Mouse (Mus musculus): ENCODE data around the gene Tshr. TPM values are rescaled to one million over a fixed set of nuclear protein-coding genes. Genes with fewer than 3 reads are reported as not detected.
"Not testable (repeated sequence)": the region's sequence is repeated elsewhere in the genome, so short reads cannot be mapped to it uniquely, and the experiment has no call there.

Gene Tshr
- polyA plus RNA-seq (2011; ENCODE audit: insufficient read length, low read depth, missing spikeins): 0.56 and 0.67 TPM in 2 replicates

DNA sequence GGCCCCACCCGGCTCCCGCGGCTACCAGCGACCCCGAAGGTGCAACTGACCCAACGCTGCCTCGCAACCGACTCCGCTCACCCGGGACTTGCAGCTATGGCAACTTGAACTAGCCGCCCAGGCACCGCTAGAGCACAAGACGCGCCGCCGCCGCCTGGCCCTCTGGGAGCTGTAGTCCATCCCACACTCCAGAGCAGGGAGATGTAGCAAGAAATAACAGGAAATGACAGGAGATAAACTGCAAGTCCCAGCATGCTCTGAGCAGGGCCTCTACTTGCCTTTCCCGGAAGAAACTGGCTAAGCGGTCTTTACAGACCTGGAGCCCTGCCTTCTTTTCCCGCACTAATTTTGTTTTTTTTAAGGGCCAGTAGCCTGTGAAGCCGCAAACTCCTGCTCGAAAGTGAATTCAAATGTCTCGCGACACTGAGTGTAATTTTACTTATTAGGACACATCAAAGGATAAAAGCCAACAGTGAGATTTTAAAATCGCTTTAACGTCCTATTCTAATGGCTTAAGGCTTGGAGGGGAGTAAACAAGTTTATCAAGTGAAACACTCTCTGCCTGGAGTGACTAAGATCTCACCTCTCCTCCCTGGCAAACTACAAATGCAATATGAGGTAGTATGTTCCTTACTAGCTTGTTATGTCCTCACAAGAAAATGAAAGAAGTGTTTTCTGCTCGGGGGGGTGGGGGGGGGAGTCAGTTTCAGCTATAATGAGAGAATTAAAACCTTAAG is at the start of gene Tshr, which contains the start of gene Cep128:
TSS of gene Tshr (plus strand) at position 283 of the 737 bp plus-strand sequence.
TSS of gene Cep128 (minus strand) at position 129 of the 737 bp plus-strand sequence.
- no peak within 1 kb of the TSS for H3K27ac ChIP-seq (ENCODE audit: insufficient read depth, low read length)
- TF ChIP-seq CTCF (IDR thresholded peaks at IDR 0.05; ENCODE audit: borderline replicate concordance, insufficient read depth, low read length): no peak
- peak; percentile 34 for TF ChIP-seq POLR2A (IDR thresholded peaks at IDR 0.05; ENCODE audit: low read depth, low read length)
- no peaks in the 10 kb centered on the region for H3K4me1 ChIP-seq (ENCODE audit: control insufficient read depth, insufficient read depth, low read length)
- H3K4me3 ChIP-seq (ENCODE audit: insufficient read depth, low read length): peak within 1 kb of the TSS; percentile 66

DNA sequence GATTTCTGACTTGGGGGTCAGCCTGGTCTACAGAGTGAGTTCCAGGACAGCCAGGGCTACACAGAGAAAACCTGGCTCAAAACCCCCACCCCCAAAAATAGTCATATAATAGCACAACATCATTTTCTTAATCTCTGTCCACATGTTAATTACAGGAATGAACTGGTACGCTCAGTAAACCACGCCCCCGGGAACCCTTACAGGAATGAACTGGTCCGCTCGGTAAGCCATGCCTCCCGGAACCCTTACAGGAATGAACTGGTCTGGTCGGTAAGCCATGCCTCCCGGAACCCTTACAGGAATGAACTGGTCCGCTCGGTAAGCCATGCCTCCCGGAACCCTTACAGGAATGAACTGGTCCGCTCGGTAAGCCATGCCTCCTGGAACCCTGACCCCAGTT is 45.7 kb upstream of the Tshr start:
- not testable (repeated sequence) for H3K4me1 ChIP-seq (ENCODE audit: control insufficient read depth, insufficient read depth, low read length); H3K27ac ChIP-seq (ENCODE audit: insufficient read depth, low read length); H3K4me3 ChIP-seq (ENCODE audit: insufficient read depth, low read length)

DNA sequence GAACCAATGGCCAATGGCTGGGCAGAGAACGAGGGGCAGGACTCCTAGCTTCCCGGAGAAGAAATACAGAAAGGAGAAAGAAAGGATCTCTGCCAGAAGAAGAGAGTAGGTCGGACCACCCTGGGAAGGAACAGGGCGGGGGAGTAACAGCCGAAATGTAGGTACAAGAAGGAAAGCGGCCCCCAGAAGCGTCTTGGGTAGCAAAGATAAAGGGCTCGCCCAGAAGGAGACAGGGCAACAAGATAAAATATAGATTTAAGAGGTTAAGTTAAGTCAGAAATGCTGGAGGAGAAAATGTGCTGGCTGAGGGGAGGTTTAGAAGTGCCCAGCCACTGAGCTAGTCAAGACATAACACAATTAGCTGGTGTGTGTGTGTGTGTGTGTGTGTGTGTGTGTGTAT is 30.6 kb upstream of the Tshr start:
- Histone ChIP-seq H3K4me1 (ENCODE audit: control insufficient read depth, insufficient read depth, low read length) (no peaks in the 10 kb centered on the region), H3K27ac (ENCODE audit: insufficient read depth, low read length) (no peak overlapping the region), H3K4me3 (ENCODE audit: insufficient read depth, low read length) (no peak overlapping the region)
- TF ChIP-seq POLR2A (IDR thresholded peaks at IDR 0.05; ENCODE audit: low read depth, low read length) (no peak), CTCF (IDR thresholded peaks at IDR 0.05; ENCODE audit: borderline replicate concordance, insufficient read depth, low read length) (no peak)

DNA sequence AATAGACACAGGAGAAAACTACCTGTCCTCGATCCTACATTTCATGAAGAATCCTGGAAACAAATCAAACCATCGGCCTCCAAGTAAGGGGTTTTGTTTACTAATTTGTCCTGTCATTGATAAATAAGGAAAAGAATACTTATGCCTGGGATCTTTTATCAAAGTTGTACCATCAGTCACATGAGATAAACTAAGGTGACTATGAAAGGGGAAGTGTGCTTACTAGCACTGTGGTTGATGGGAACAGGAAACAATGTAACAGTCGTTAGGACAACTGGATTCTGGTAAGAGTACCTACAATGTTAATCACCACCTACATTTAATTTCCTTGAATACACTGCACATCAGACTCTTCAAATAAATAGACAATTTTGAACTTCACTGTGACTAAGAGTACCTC is 15.2 kb upstream of the Tshr start:
- TF ChIP-seq POLR2A (IDR thresholded peaks at IDR 0.05; ENCODE audit: low read depth, low read length) (no peak), CTCF (IDR thresholded peaks at IDR 0.05; ENCODE audit: borderline replicate concordance, insufficient read depth, low read length) (no peak)
- Histone ChIP-seq H3K4me3 (ENCODE audit: insufficient read depth, low read length) (no peak overlapping the region), H3K27ac (ENCODE audit: insufficient read depth, low read length) (no peak overlapping the region), H3K4me1 (ENCODE audit: control insufficient read depth, insufficient read depth, low read length) (no peaks in the 10 kb centered on the region)

DNA sequence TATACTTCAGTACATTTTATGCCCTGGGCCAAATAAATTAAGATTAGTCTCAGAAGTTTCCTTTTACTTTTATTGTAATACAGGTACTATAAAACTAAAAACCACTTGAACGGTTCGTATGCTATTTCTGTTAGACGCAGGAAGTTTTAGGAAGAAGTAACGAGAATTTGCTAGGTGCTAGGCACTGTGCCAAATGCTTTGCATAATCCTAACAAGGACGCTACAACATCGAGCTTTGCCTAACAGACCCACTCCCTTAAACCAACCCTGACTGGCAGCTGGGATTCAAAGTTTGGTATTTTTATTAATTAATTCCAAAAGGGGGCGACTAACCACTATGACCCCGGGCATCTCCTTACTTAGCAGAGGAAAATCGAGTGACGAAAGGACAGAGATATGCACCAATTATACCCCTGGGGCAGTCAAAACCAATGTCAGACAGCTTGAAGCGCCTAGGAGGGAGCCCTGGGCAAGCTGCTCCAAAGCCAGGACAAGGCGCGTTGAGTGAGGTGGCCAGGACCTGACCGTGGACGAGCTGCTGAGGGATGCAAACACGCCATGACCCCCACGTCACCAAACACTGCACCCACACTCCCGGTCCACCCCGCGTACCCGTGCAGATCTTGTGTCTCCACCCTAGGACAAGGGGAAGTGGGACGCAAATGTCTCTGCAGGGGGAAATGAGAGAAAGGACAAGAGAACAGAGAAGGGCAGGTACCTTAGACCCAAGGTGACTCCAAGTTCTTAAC is 673 bp upstream of the Tshr start:
- Histone ChIP-seq H3K4me1 (ENCODE audit: control insufficient read depth, insufficient read depth, low read length) (no peaks in the 10 kb centered on the region), H3K27ac (ENCODE audit: insufficient read depth, low read length) (no peak overlapping the region), H3K4me3 (ENCODE audit: insufficient read depth, low read length) (peak overlapping the region; percentile 66)
- TF ChIP-seq POLR2A (IDR thresholded peaks at IDR 0.05; ENCODE audit: low read depth, low read length): no peak
- no peak for TF ChIP-seq CTCF (IDR thresholded peaks at IDR 0.05; ENCODE audit: borderline replicate concordance, insufficient read depth, low read length)

DNA sequence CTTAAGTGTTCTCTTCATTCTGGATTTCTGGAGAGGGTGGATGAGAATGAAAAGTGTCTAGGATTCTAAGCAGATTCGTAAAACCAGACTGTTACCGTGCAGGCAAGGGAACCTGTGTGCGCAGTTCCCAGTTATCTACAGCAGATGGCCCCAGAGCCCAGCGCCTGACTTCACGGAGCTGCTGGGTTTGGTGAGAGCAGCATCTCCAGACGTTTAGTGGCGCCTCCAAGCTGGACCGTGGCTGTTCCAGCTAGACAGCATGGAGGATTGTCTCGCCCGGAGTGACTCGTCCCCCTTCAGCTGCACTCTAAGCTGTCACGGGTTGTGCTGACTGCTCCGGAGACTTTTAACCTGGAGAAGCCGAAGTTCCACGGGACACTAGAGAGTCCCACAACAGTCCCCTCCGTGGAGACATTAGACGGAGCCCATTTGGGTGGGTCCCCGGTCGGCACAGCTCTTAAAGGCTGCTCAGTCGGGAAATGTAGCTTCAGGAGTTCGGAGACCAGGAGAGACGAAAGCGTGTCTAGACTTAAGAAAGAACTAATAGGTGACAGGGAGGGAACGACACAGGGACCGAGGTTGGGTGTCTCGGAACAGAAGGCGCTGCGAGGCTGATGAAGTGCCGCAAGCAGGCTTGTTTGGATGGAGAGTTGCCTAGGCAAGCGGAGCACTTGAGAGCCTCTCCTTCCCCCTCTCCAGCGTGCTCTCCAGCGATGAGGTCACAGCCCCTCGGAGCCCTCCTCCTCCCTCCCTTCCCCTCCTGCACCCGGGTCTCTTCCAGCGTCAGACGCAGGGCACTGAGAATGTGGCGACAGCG is 16.1 kb downstream of the Tshr start:
- Histone ChIP-seq H3K4me3 (ENCODE audit: insufficient read depth, low read length) (peak overlapping the region; percentile 43), H3K4me1 (ENCODE audit: control insufficient read depth, insufficient read depth, low read length) (no peaks in the 10 kb centered on the region), H3K27ac (ENCODE audit: insufficient read depth, low read length) (no peak overlapping the region)
- TF ChIP-seq CTCF (IDR thresholded peaks at IDR 0.05; ENCODE audit: borderline replicate concordance, insufficient read depth, low read length): peak; percentile 89
- peak; percentile 29 for TF ChIP-seq POLR2A (IDR thresholded peaks at IDR 0.05; ENCODE audit: low read depth, low read length)

DNA sequence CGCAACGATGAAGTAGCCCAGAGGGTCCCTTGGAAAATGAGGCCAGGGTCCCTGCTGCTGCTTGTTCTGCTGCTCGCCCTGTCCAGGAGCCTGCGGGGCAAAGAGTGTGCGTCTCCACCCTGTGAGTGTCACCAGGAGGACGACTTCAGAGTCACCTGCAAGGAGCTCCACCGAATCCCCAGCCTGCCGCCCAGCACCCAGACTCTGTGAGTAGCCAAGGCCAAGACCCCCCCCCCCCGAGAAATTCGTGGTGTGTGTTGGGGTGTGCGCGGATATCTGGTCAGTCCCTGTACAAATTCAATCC is 16.6 kb downstream of the Tshr start:
- Histone ChIP-seq H3K4me3 (ENCODE audit: insufficient read depth, low read length) (peak overlapping the region; percentile 43), H3K4me1 (ENCODE audit: control insufficient read depth, insufficient read depth, low read length) (no peaks in the 10 kb centered on the region), H3K27ac (ENCODE audit: insufficient read depth, low read length) (no peak overlapping the region)
- TF ChIP-seq POLR2A (IDR thresholded peaks at IDR 0.05; ENCODE audit: low read depth, low read length) (no peak), CTCF (IDR thresholded peaks at IDR 0.05; ENCODE audit: borderline replicate concordance, insufficient read depth, low read length) (no peak)

DNA sequence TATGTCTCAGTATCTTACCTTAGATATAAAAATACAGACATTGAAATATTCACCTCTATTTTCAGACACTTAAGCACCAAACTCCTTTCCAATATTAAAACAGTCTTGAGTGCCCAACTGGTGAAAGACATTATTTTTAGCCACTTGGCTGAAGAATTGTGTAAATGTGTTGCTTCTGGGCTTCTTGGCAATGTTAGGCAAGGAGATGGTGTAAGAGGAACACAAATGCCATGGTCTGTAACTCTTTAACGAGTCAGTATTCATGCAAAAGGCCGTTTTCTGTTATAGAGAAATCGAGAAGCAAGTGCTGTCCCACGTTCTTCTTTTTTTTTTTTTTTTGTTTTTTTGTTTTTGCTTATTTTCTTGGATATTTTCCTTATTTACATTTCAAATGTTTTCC is 25.9 kb downstream of the Tshr start:
- TF ChIP-seq CTCF (IDR thresholded peaks at IDR 0.05; ENCODE audit: borderline replicate concordance, insufficient read depth, low read length) (no peak), POLR2A (IDR thresholded peaks at IDR 0.05; ENCODE audit: low read depth, low read length) (no peak)
- Histone ChIP-seq H3K4me3 (ENCODE audit: insufficient read depth, low read length) (no peak overlapping the region), H3K27ac (ENCODE audit: insufficient read depth, low read length) (no peak overlapping the region), H3K4me1 (ENCODE audit: control insufficient read depth, insufficient read depth, low read length) (no peaks in the 10 kb centered on the region)

DNA sequence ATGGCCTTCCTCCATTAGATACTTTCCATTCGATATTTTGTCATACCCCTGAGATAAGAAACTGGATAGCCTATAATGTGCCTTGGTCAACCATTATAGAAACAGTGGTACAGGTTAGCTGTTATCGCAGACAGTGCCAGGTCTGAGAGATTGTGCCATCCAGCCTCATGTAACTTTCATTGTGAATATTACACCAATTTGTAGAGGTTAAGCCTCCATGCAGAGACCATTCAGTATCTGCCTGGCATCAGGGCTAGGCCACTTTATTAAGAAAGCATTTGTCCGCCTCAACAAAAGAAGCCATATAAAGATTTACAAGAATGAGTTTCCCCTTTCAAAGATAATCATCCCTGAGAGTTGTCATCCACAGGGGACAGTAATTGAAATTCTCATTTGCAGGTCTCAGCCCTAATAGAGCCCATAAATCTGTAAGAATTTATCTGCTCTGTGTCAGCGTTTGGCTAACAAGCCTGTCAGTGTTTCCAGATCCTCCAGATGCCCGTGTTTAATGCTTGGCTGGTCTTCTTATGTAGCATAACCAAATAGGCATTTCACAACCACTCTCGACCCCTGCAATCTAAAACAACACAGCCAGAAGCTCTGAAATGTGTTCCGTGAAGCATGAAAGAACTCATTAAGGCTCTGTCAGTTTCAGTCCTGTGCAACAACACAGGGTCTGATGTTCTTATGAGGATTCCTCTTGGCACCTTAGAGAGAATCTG is 28.3 kb downstream of the Tshr start:
- Histone ChIP-seq H3K27ac (ENCODE audit: insufficient read depth, low read length) (no peak overlapping the region), H3K4me3 (ENCODE audit: insufficient read depth, low read length) (no peak overlapping the region), H3K4me1 (ENCODE audit: control insufficient read depth, insufficient read depth, low read length) (no peaks in the 10 kb centered on the region)
- TF ChIP-seq CTCF (IDR thresholded peaks at IDR 0.05; ENCODE audit: borderline replicate concordance, insufficient read depth, low read length): no peak
- TF ChIP-seq POLR2A (IDR thresholded peaks at IDR 0.05; ENCODE audit: low read depth, low read length): no peak

All from embryonic fibroblast, embryonic 13.5 days (primary cell).